Mouse (Mus musculus): ENCODE results near the gene Map2.

GRCm38 (mm10) chr1:66459394-66459793 lies 284.3 kb downstream of the Map2 start:
- TF ChIP-seq TCF12 (IDR thresholded peaks at IDR 0.05; ENCODE audit: insufficient read depth, poor library complexity, severe bottlenecking) (no peak), POLR2A (IDR thresholded peaks at IDR 0.05; ENCODE audit: insufficient read length, low read depth) (no peak), POLR2AphosphoS2 (IDR thresholded peaks at IDR 0.05; ENCODE audit: insufficient read length, low read depth) (no peak), MYOG (IDR thresholded peaks at IDR 0.05; ENCODE audit: control insufficient read depth in 1 of 3, insufficient read depth in 1 of 3, insufficient read length in 2 of 3, low read depth in 2 of 3) (no peak), MAX (IDR thresholded peaks at IDR 0.05; ENCODE audit: low read depth) (no peak), REST (IDR thresholded peaks at IDR 0.05; ENCODE audit: insufficient read depth, insufficient read length) (no peak), MYOD1 (IDR thresholded peaks at IDR 0.05; ENCODE audit: control insufficient read depth in 1 of 3, insufficient read length in 2 of 3, low read depth in 2 of 3) (no peak), CEBPB (IDR thresholded peaks at IDR 0.05; ENCODE audit: insufficient read depth, poor library complexity, severe bottlenecking) (no peak), USF1 (IDR thresholded peaks at IDR 0.05; ENCODE audit: low read depth) (no peak)
